Mouse (Mus musculus) brown adipose tissue, adult 24 weeks (tissue): ENCODE measurements around the gene Pgam2. TPM values are rescaled to one million over a fixed set of nuclear protein-coding genes. Genes with fewer than 3 reads are reported as not detected.

Source experiments
- H3K27ac ChIP-seq: fragments of 200-500 bp; replicated peaks from 2 replicates; pipeline ENCODE4 v1.5.1; 2012; ENCODE audit warnings: low read depth, mild to moderate bottlenecking, low read length
- H3K4me1 ChIP-seq: fragments of 200-500 bp; 2 replicates; pipeline ENCODE4 v1.6.1; 2012; ENCODE audit warnings: low read length, mixed read lengths; ENCODE audit not compliant: control insufficient read depth, insufficient read depth, insufficient read length
- H3K4me3 ChIP-seq: fragments of 200-500 bp; 2 replicates; pipeline ENCODE4 v1.5.1; 2012; ENCODE audit warnings: low read depth, mild to moderate bottlenecking, low read length, moderate library complexity; ENCODE audit not compliant: insufficient read depth
- polyA plus RNA-seq: library from polyadenylated mRNA; stranded (reverse); fragments of >200 nt; gene quantifications from 2 replicates; pipeline ENCODE4 v1.2.4, GENCODE M21; 2012; ENCODE audit not compliant: missing spikeins, insufficient read depth, insufficient read length

Pgam2 gene
- polyA plus RNA-seq: 40.4 and 46.7 TPM in 2 replicates

- H3K27ac ChIP-seq: no peak within 1 kb of the TSS
- H3K4me3 ChIP-seq: no peak within 1 kb of the TSS; the same call in 1 of the 2 replicates
- peaks cover 16% of the 10 kb centered on the region for H3K4me1 ChIP-seq
These were observed at the start of gene Pgam2 for GRCm38 (mm10) chr11:5803551-5803981. Pgam2 (minus strand) TSS chr11:5803733.

GRCm38 (mm10) chr11:5852314-5852713 lies 48.8 kb upstream of the Pgam2 start:
- no peaks in the 10 kb centered on the region for H3K4me1 ChIP-seq
- no peak overlapping the region for H3K4me3 ChIP-seq
- H3K27ac ChIP-seq: no peak overlapping the region

- H3K4me3 ChIP-seq: no peak overlapping the region
- no peaks in the 10 kb centered on the region for H3K4me1 ChIP-seq
- H3K27ac ChIP-seq: no peak overlapping the region
These were observed 47.6 kb upstream of the Pgam2 start for GRCm38 (mm10) chr11:5851021-5851736.

GRCm38 (mm10) chr11:5850452-5850851 lies 46.9 kb upstream of the Pgam2 start:
- Histone ChIP-seq H3K4me1 (no peaks in the 10 kb centered on the region), H3K27ac (no peak overlapping the region), H3K4me3 (no peak overlapping the region)

GRCm38 (mm10) chr11:5849316-5849715 lies 45.8 kb upstream of the Pgam2 start:
- Histone ChIP-seq H3K27ac (no peak overlapping the region), H3K4me1 (no peaks in the 10 kb centered on the region), H3K4me3 (no peak overlapping the region)

GRCm38 (mm10) chr11:5848741-5849140 lies 45.2 kb upstream of the Pgam2 start:
- no peak overlapping the region for H3K27ac ChIP-seq

GRCm38 (mm10) chr11:5846639-5847345 lies 43.3 kb upstream of the Pgam2 start:
- H3K4me1 ChIP-seq: no peaks in the 10 kb centered on the region
- no peak overlapping the region for H3K4me3 ChIP-seq
- H3K27ac ChIP-seq: no peak overlapping the region

More at GRCm38 (mm10) chr11:5848741-5849140, 45.2 kb upstream of the Pgam2 start:
- no peak overlapping the region for H3K4me3 ChIP-seq
- H3K4me1 ChIP-seq: no peaks in the 10 kb centered on the region

- no peak overlapping the region for H3K27ac ChIP-seq
- H3K4me1 ChIP-seq: no peaks in the 10 kb centered on the region
- H3K4me3 ChIP-seq: no peak overlapping the region
These were observed 39.6 kb upstream of the Pgam2 start for GRCm38 (mm10) chr11:5843131-5843530.

- Histone ChIP-seq H3K27ac (no peak overlapping the region), H3K4me1 (no peaks in the 10 kb centered on the region)
These were observed 38.2 kb upstream of the Pgam2 start for GRCm38 (mm10) chr11:5841751-5842150.

GRCm38 (mm10) chr11:5840346-5840745 lies 36.8 kb upstream of the Pgam2 start:
- H3K4me3 ChIP-seq: no peak overlapping the region
- no peak overlapping the region for H3K27ac ChIP-seq

More at GRCm38 (mm10) chr11:5841751-5842150, 38.2 kb upstream of the Pgam2 start:
- H3K4me3 ChIP-seq: no peak overlapping the region

GRCm38 (mm10) chr11:5837251-5838246 lies 34.0 kb upstream of the Pgam2 start, which contains the start of gene Polm:
Polm (minus strand) TSS chr11:5838016.
- H3K27ac ChIP-seq: peak within 1 kb of the TSS; percentile 40; the same call in 1 of the 2 replicates
- no peaks in the 10 kb centered on the region for H3K4me1 ChIP-seq
- peak within 1 kb of the TSS; percentile 66 for H3K4me3 ChIP-seq

More at GRCm38 (mm10) chr11:5840346-5840745, 36.8 kb upstream of the Pgam2 start:
- no peaks in the 10 kb centered on the region for H3K4me1 ChIP-seq

GRCm38 (mm10) chr11:5836126-5836525 lies 32.6 kb upstream of the Pgam2 start:
- no peaks in the 10 kb centered on the region for H3K4me1 ChIP-seq
- no peak overlapping the region; the same call in 1 of the 2 replicates for H3K4me3 ChIP-seq
- no peak overlapping the region for H3K27ac ChIP-seq

GRCm38 (mm10) chr11:5835057-5835456 lies 31.5 kb upstream of the Pgam2 start:
- no peak overlapping the region for H3K4me3 ChIP-seq
- H3K27ac ChIP-seq: no peak overlapping the region

GRCm38 (mm10) chr11:5834506-5834905 lies 31.0 kb upstream of the Pgam2 start:
- Histone ChIP-seq H3K27ac (no peak overlapping the region), H3K4me1 (no peaks in the 10 kb centered on the region), H3K4me3 (no peak overlapping the region)

More at GRCm38 (mm10) chr11:5835057-5835456, 31.5 kb upstream of the Pgam2 start:
- H3K4me1 ChIP-seq: no peaks in the 10 kb centered on the region
